ENCODE assay signal across 13 mouse cellular contexts in the genomic region with DNA sequence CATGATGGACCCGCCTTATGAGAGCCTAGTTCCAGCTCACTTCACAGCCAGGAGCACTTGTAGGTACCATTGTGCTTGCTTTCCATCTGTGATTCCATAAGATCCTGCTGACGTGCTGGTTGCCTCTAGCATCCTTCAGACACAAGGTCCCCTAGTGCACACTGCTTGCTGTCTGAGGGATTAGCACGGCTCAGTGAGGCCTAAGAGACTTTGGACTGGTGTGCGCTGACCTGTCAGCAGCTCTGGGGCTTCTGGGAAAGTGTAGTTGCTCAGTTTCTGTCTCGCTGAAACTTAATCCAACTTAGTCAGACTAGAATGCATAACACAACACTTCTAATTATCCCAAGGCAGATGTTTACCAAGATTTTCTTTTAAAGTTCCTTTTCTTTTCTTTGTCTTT. TPM values are rescaled to one million over a fixed set of nuclear protein-coding genes. Genes with fewer than 3 reads are reported as not detected.
A peak's percentile ranks its signal among the peaks of the same experiment; 100 is the strongest.
DNase-seq lines count a peak whose midpoint lies in the region; ATAC-seq and TF ChIP-seq lines count a peak whose summit lies in the region.
"Had no signal": no experiment of that assay in that cellular context is flagged by ENCODE, and none has a peak within 500 bp of the region (broad histone marks: within the 10 kb centered on the region; RNA-seq: fewer than 3 reads in every experiment).

No protein-coding gene starts in this region.

- H3K4me2 ChIP-seq in hindbrain, embryonic 14.5 days (replicated peaks): no peak overlapping the region
- no peak overlapping the region for H3K4me2 ChIP-seq in hindbrain, embryonic 11.5 days (replicated peaks; ENCODE audit: low read depth, low read length)
- peak overlapping the region; percentile 60 for H3K4me2 ChIP-seq in forebrain, postnatal 0 days (ENCODE audit: low read depth)
- no peak overlapping the region for H3K4me2 ChIP-seq in midbrain, embryonic 11.5 days
- H3K4me2 ChIP-seq: lung, embryonic 14.5 days had no signal

- H3K4me1 ChIP-seq in hindbrain, embryonic 14.5 days (replicated peaks; ENCODE audit: control insufficient read depth, insufficient read depth, low read length): peaks cover 26% of the 10 kb centered on the region
- H3K4me1 ChIP-seq in hindbrain, embryonic 11.5 days (replicated peaks; ENCODE audit: control insufficient read depth, insufficient read depth, low read length): peaks cover 4% of the 10 kb centered on the region; the same call in 1 of the 2 replicates
- H3K4me1 ChIP-seq in forebrain, postnatal 0 days (ENCODE audit: insufficient read depth): peaks cover 67% of the 10 kb centered on the region
- H3K4me1 ChIP-seq in midbrain, embryonic 11.5 days (ENCODE audit: control insufficient read depth, insufficient read depth, low read length): peaks cover 16% of the 10 kb centered on the region
- peaks cover 33% of the 10 kb centered on the region for H3K4me1 ChIP-seq in heart, embryonic 10.5 days

- no peak overlapping the region for H3K4me3 ChIP-seq in hindbrain, embryonic 14.5 days (replicated peaks; ENCODE audit: low read length)
- no peak overlapping the region for H3K4me3 ChIP-seq in hindbrain, embryonic 11.5 days (ENCODE audit: low read depth, low read length)
- no peak overlapping the region for H3K4me3 ChIP-seq in forebrain, postnatal 0 days (ENCODE audit: low read depth, low read length)
- H3K4me3 ChIP-seq in midbrain, embryonic 11.5 days (ENCODE audit: low read depth, low read length): no peak overlapping the region
- no peak overlapping the region for H3K4me3 ChIP-seq in heart, embryonic 10.5 days

- peaks cover 36% of the 10 kb centered on the region for H3K36me3 ChIP-seq in hindbrain, embryonic 14.5 days (replicated peaks; ENCODE audit: control insufficient read depth, insufficient read depth)
- H3K36me3 ChIP-seq in hindbrain, embryonic 11.5 days (ENCODE audit: control insufficient read depth, insufficient read depth, low read length): peaks cover 5% of the 10 kb centered on the region; the same call in 1 of the 2 replicates
- H3K36me3 ChIP-seq in forebrain, postnatal 0 days (ENCODE audit: insufficient read depth): peaks cover 35% of the 10 kb centered on the region
- peaks cover 3% of the 10 kb centered on the region for H3K36me3 ChIP-seq in midbrain, embryonic 11.5 days (ENCODE audit: control insufficient read depth, insufficient read depth, low read length)
- H3K36me3 ChIP-seq in heart, embryonic 10.5 days: peaks cover 11% of the 10 kb centered on the region; the same call in 1 of the 2 replicates

- DNase-seq in hindbrain, embryonic 14.5 days (ENCODE audit: low spot score): no peak
- no peak for DNase-seq in hindbrain, embryonic 11.5 days (ENCODE audit: low spot score)
- DNase-seq in brain, adult 2 months (ENCODE audit: low read depth, low spot score): peak; percentile 41
- DNase-seq in forebrain, postnatal 0 days: peak; percentile 26
- no peak for DNase-seq in midbrain, embryonic 11.5 days (ENCODE audit: low spot score, missing footprints)
- no peak for DNase-seq in heart, embryonic 10.5 days (ENCODE audit: low spot score)
- no peak for DNase-seq in frontal cortex, adult 2 months (ENCODE audit: extremely low spot score in 1 of 2, low spot score in 1 of 2)
- DNase-seq in layer of hippocampus, adult 9-11 months: no peak
- DNase-seq: cerebellum, postnatal 25 days; layer of hippocampus, postnatal 36 days; lung, embryonic 14.5 days; right cerebral cortex, postnatal 4 days; thymus, adult 18-20 months had no signal

- H3K27me3 ChIP-seq in hindbrain, embryonic 14.5 days (ENCODE audit: control insufficient read depth, insufficient read depth, low read length): no peaks in the 10 kb centered on the region
- H3K27me3 ChIP-seq in hindbrain, embryonic 11.5 days (ENCODE audit: control insufficient read depth, insufficient read depth, low read length): no peaks in the 10 kb centered on the region
- H3K27me3 ChIP-seq in forebrain, postnatal 0 days (ENCODE audit: insufficient read depth, low read length): no peaks in the 10 kb centered on the region
- H3K27me3 ChIP-seq in midbrain, embryonic 11.5 days (ENCODE audit: control insufficient read depth, insufficient read depth, low read length): no peaks in the 10 kb centered on the region
- peaks cover 33% of the 10 kb centered on the region for H3K27me3 ChIP-seq in heart, embryonic 10.5 days (ENCODE audit: insufficient read depth, poor library complexity, severe bottlenecking)

- no peak for TF ChIP-seq CTCF in forebrain, postnatal 0 days (IDR thresholded peaks at IDR 0.05; ENCODE audit: low read depth)

- 0 out of 2 replicates have a peak overlapping the region, but pooled peaks have one; percentile 36 for H3K27ac ChIP-seq in hindbrain, embryonic 14.5 days
- H3K27ac ChIP-seq in hindbrain, embryonic 11.5 days (ENCODE audit: low read depth, low read length): no peak overlapping the region
- no peak overlapping the region for H3K27ac ChIP-seq in forebrain, postnatal 0 days (ENCODE audit: low read depth, low read length)
- peak overlapping the region; percentile 22; the same call in 1 of the 2 replicates for H3K27ac ChIP-seq in midbrain, embryonic 11.5 days (ENCODE audit: low read depth, low read length)
- no peak overlapping the region for H3K27ac ChIP-seq in heart, embryonic 10.5 days

- no peak overlapping the region for H3K9ac ChIP-seq in hindbrain, embryonic 14.5 days
- no peak overlapping the region for H3K9ac ChIP-seq in hindbrain, embryonic 11.5 days (ENCODE audit: low read depth, low read length)
- H3K9ac ChIP-seq in forebrain, postnatal 0 days: 0 out of 2 replicates have a peak overlapping the region, but pooled peaks have one; percentile 1
- H3K9ac ChIP-seq in midbrain, embryonic 11.5 days (ENCODE audit: low read length): no peak overlapping the region
- H3K9ac ChIP-seq: lung, embryonic 14.5 days had no signal

- H3K9me3 ChIP-seq in hindbrain, embryonic 14.5 days (ENCODE audit: control insufficient read depth, low read length): no peaks in the 10 kb centered on the region
- no peaks in the 10 kb centered on the region for H3K9me3 ChIP-seq in hindbrain, embryonic 11.5 days (ENCODE audit: control insufficient read depth, low read length)
- H3K9me3 ChIP-seq in forebrain, postnatal 0 days (ENCODE audit: low read length): no peaks in the 10 kb centered on the region
- H3K9me3 ChIP-seq in midbrain, embryonic 11.5 days (ENCODE audit: control insufficient read depth, low read length): no peaks in the 10 kb centered on the region
- no peaks in the 10 kb centered on the region for H3K9me3 ChIP-seq in heart, embryonic 10.5 days

- ATAC-seq in hindbrain, embryonic 14.5 days (ENCODE audit: low FRiP score): no peak
- ATAC-seq in hindbrain, embryonic 11.5 days (ENCODE audit: low FRiP score): no peak
- no peak for ATAC-seq in forebrain, postnatal 0 days
- peak; percentile 45; the same call in 1 of the 2 replicates for ATAC-seq in midbrain, embryonic 11.5 days (ENCODE audit: low FRiP score)

- 58% methylated on average over 5 of the region's 5 CpGs for WGBS in hindbrain, embryonic 14.5 days
- WGBS in hindbrain, embryonic 11.5 days: 68% methylated on average over 5 of the region's 5 CpGs
- WGBS in forebrain, postnatal 0 days: 25% methylated on average over 5 of the region's 5 CpGs
- 31% methylated on average over 5 of the region's 5 CpGs for WGBS in midbrain, embryonic 11.5 days
- WGBS in heart, embryonic 10.5 days: 54% methylated on average over 5 of the region's 5 CpGs

RNA-seq across cellular contexts. Expression of a gene that starts 32.2 kb away (rescaled TPM):
- polyA plus RNA-seq in hindbrain, embryonic 14.5 days (2014; fragmentation: Nextera tagmentation; extraction: Ambion mirVana): 17.8 and 21.5 TPM in 2 replicates
- 16.1 and 20.8 TPM in 2 replicates for polyA plus RNA-seq in hindbrain, embryonic 11.5 days (2014; fragmentation: Nextera tagmentation; extraction: Ambion mirVana)
- 8.9 and 11.1 TPM in 2 replicates for total RNA-seq in forebrain, postnatal 0 days (2014; rRNA removed)
- polyA plus RNA-seq in forebrain, postnatal 0 days (2015; fragmentation: Nextera tagmentation; extraction: Ambion mirVana): 2.7 and 7.5 TPM in 2 replicates
- polyA plus RNA-seq in midbrain, embryonic 11.5 days (2014; fragmentation: Nextera tagmentation; extraction: Ambion mirVana): 11.3 and 11.5 TPM in 2 replicates
- 3.8 and 4.2 TPM in 2 replicates for polyA plus RNA-seq in heart, embryonic 10.5 days (2016; fragmentation: Nextera tagmentation; extraction: Ambion mirVana)
- polyA plus RNA-seq in frontal cortex, adult 2 months (2012; rRNA removed): 13.4 and 15.0 TPM in 2 replicates

RNA-seq across cellular contexts. Expression of a gene that starts 34.7 kb away (rescaled TPM):
- 30.4 and 30.7 TPM in 2 replicates for polyA plus RNA-seq in hindbrain, embryonic 14.5 days (2014; fragmentation: Nextera tagmentation; extraction: Ambion mirVana)
- 18.2 and 20.9 TPM in 2 replicates for polyA plus RNA-seq in hindbrain, embryonic 11.5 days (2014; fragmentation: Nextera tagmentation; extraction: Ambion mirVana)
- 49.0 and 55.2 TPM in 2 replicates for total RNA-seq in forebrain, postnatal 0 days (2014; rRNA removed)
- 47.2 and 48.0 TPM in 2 replicates for polyA plus RNA-seq in forebrain, postnatal 0 days (2015; fragmentation: Nextera tagmentation; extraction: Ambion mirVana)
- polyA plus RNA-seq in midbrain, embryonic 11.5 days (2014; fragmentation: Nextera tagmentation; extraction: Ambion mirVana): 22.0 and 22.7 TPM in 2 replicates
- 16.1 and 16.4 TPM in 2 replicates for polyA plus RNA-seq in heart, embryonic 10.5 days (2016; fragmentation: Nextera tagmentation; extraction: Ambion mirVana)
- 14.4 and 15.5 TPM in 2 replicates for polyA plus RNA-seq in frontal cortex, adult 2 months (2012; rRNA removed)

RNA-seq across cellular contexts. Expression of a gene that starts 44.7 kb away (rescaled TPM):
- 42.6 and 43.1 TPM in 2 replicates for polyA plus RNA-seq in hindbrain, embryonic 14.5 days (2014; fragmentation: Nextera tagmentation; extraction: Ambion mirVana)
- polyA plus RNA-seq in hindbrain, embryonic 11.5 days (2014; fragmentation: Nextera tagmentation; extraction: Ambion mirVana): 79.7 and 81.5 TPM in 2 replicates
- 24.2 and 36.8 TPM in 2 replicates for total RNA-seq in forebrain, postnatal 0 days (2014; rRNA removed)
- 47.9 and 51.3 TPM in 2 replicates for polyA plus RNA-seq in forebrain, postnatal 0 days (2015; fragmentation: Nextera tagmentation; extraction: Ambion mirVana)
- 85.0 and 85.9 TPM in 2 replicates for polyA plus RNA-seq in midbrain, embryonic 11.5 days (2014; fragmentation: Nextera tagmentation; extraction: Ambion mirVana)
- 73.7 and 88.8 TPM in 2 replicates for polyA plus RNA-seq in heart, embryonic 10.5 days (2016; fragmentation: Nextera tagmentation; extraction: Ambion mirVana)
- polyA plus RNA-seq in frontal cortex, adult 2 months (2012; rRNA removed): 36.5 and 37.2 TPM in 2 replicates

RNA-seq across cellular contexts. Expression of a gene that starts 46.5 kb away (rescaled TPM):
- 6.3 and 8.6 TPM in 2 replicates for polyA plus RNA-seq in hindbrain, embryonic 14.5 days (2014; fragmentation: Nextera tagmentation; extraction: Ambion mirVana)
- polyA plus RNA-seq in hindbrain, embryonic 11.5 days (2014; fragmentation: Nextera tagmentation; extraction: Ambion mirVana): 9.0 and 9.4 TPM in 2 replicates
- total RNA-seq in forebrain, postnatal 0 days (2014; rRNA removed): 11.3 and 12.8 TPM in 2 replicates
- 4.2 and 5.5 TPM in 2 replicates for polyA plus RNA-seq in forebrain, postnatal 0 days (2015; fragmentation: Nextera tagmentation; extraction: Ambion mirVana)
- polyA plus RNA-seq in midbrain, embryonic 11.5 days (2014; fragmentation: Nextera tagmentation; extraction: Ambion mirVana): 9.5 and 10.1 TPM in 2 replicates
- 15.6 and 18.9 TPM in 2 replicates for polyA plus RNA-seq in heart, embryonic 10.5 days (2016; fragmentation: Nextera tagmentation; extraction: Ambion mirVana)
- 15.5 and 18.3 TPM in 2 replicates for polyA plus RNA-seq in frontal cortex, adult 2 months (2012; rRNA removed)

RNA-seq across cellular contexts. Expression of a gene that starts 56.8 kb away (rescaled TPM):
- 35.4 and 42.7 TPM in 2 replicates for polyA plus RNA-seq in hindbrain, embryonic 14.5 days (2014; fragmentation: Nextera tagmentation; extraction: Ambion mirVana)
- polyA plus RNA-seq in hindbrain, embryonic 11.5 days (2014; fragmentation: Nextera tagmentation; extraction: Ambion mirVana): 2.8 and 3.3 TPM in 2 replicates
- 156 and 160 TPM in 2 replicates for total RNA-seq in forebrain, postnatal 0 days (2014; rRNA removed)
- polyA plus RNA-seq in forebrain, postnatal 0 days (2015; fragmentation: Nextera tagmentation; extraction: Ambion mirVana): 47.4 and 55.3 TPM in 2 replicates
- polyA plus RNA-seq in midbrain, embryonic 11.5 days (2014; fragmentation: Nextera tagmentation; extraction: Ambion mirVana): 2.2 and 2.8 TPM in 2 replicates
- polyA plus RNA-seq in heart, embryonic 10.5 days (2016; fragmentation: Nextera tagmentation; extraction: Ambion mirVana): 0.06 and 0.18 TPM in 2 replicates
- polyA plus RNA-seq in frontal cortex, adult 2 months (2012; rRNA removed): 228 and 231 TPM in 2 replicates

Comparison
In these comparisons a context has a peak if more than half of its experiments do, and no peak if none do; other contexts are left out.
1. H3K27ac ChIP-seq: peak in hindbrain, embryonic 14.5 days (single experiment) and midbrain, embryonic 11.5 days (single experiment); none in hindbrain, embryonic 11.5 days (single experiment), forebrain, postnatal 0 days (single experiment) and heart, embryonic 10.5 days (single experiment).
2. DNase-seq: peak in brain, adult 2 months (single experiment) and forebrain, postnatal 0 days (single experiment); none in hindbrain, embryonic 14.5 days (single experiment), hindbrain, embryonic 11.5 days (single experiment), midbrain, embryonic 11.5 days (single experiment), heart, embryonic 10.5 days (single experiment), frontal cortex, adult 2 months (0 of 2) and layer of hippocampus, adult 9-11 months (single experiment).